Mouse (Mus musculus) naive thymus-derived CD4-positive, alpha-beta T cell, adult 2 months (primary cell): ENCODE measurements around the gene Lrrc4b.

ENCODE experiments used
- DNase-seq: peaks from one replicate; pipeline ENCODE4 v3.0.0-alpha.2; 2011; ENCODE audit warnings: low read depth

The Lrrc4b gene

GRCm38 (mm10) chr7:44436267-44436666 lies 7.4 kb downstream of the Lrrc4b start:
- no peak for DNase-seq

- no peak for DNase-seq
Observed at GRCm38 (mm10) chr7:44437188-44437587, 8.4 kb downstream of the Lrrc4b start.

GRCm38 (mm10) chr7:44437933-44438332 lies 9.1 kb downstream of the Lrrc4b start:
- no peak for DNase-seq

DNA sequence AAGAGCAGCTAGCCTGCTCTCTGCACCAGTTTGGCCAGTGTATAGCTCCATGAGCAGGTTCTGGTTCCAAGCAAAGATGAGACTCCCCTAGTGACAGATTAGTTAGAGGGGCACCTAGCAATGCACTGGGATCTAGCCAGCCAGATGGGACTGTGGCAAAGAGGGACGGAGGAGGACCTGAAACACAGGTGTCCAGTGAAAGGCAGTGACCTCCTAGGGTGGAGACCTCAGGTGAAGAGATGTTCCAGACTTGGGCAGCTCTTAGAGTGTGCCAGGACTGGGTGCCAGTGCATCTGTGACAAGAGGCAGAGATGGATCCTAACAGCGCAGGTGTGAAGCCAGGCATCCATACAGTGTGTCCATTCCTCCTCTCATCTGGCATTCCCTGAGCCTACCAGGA lies 10.9 kb downstream of the Lrrc4b start:
- no peak for DNase-seq

- no peak for DNase-seq
Observed at GRCm38 (mm10) chr7:44440479-44440878, 11.7 kb downstream of the Lrrc4b start.

DNA sequence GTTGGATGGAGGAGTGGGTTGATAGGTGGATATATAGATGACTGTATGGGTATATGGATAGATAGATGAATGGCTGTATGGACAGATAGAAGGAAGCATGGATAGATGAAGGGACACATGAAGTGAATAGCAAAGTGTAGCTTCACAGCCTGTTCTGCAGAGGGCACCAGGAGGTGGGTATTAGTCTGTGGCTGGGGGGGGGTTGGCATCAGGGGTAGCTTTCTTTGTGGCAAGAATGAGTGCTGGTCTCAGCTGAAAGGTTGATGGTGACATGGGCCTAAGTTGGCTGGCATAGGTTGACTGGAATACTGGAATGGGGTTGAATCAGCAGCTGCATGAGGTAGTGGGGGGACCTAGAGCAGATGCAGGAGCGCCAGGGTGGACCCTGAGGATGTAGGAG lies 12.4 kb downstream of the Lrrc4b start:
- DNase-seq: no peak

DNA sequence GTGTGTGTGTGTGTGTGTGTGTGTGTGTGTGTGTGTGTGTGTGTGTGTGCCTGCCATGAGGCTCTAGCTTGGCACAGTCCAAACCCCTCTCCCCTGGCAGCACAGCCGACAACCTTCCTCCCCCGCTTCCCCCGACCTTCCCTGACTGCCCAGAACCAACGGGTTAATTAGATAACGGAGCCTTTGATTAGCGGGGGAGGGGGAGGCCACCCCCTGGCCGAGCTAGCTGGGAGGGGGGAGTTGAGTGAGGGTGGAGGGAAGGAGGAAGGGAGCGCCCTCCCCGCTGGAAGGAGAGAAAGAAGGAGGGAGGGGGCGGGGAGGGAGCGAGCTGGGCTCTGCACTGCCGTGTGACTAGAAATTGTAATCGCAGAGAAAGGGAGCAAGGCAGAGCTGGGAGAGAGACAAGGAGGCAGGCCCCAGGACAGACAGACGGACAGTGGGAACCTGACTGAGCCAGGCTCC lies 12.9 kb downstream of the Lrrc4b start:
- DNase-seq: no peak

DNA sequence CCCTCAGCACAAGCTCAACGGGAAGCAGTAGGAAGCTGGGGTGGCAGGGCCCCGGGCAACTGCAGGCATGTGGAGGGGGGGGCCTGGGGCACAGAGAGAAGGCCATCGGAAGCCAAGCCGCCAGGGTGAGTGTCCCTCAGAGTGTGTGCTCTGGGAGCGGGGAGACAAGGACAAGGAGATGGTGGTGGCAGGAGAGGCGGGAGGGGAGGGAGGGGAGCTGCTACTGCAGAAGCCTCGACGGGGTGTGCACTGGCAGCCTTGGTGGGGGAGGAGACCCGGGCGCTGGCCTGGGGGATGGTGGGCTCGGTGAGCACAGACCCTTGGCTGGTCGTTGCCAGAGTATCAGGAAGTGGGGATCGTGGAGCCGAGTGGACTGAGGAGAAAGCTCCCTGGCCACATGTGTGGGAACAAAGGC lies 13.6 kb downstream of the Lrrc4b start:
- no peak for DNase-seq

DNA sequence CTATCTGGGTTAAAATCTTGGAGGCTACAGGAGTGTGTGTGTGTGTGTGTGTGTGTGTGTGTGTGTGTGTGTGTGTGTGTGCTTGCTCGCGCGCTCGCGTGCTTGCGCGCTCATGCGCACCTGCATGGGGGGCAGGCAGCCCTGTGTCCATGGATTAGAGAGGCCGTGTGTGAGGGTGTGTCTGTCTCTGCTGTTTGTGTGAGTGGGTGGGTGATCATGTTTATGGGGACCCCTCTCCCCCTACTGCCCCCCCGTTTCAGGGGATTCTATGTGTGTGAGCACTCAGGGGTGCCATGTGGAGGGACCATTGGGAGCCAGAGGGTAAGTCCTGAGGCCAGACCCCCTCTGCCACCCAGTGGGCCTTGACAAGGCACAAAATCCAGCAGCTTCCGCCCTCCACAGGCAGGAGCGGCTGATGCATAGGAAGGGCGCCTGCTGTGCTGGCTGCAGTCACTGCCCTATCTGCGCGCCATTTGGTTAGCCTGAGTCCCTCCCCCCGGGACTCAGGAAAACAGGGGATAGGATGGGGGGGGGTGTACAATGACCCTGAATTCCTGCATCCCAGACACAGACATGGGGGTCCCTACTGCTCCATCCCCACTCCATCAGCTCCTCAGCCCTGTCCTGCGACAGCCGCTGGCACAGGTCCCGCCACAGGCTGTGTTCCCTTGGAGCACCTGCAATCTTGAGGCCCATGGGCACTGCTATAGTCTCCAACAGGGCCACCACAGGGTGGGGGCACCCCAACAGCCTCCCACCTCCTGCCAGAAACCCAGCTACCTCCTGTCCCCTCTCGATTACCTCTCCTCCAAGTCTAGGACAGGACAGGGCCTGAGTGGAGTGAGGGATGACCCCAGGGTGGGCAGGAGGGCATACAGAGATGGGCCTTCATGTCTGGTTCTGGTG lies 14.7 kb downstream of the Lrrc4b start:
- DNase-seq: no peak

DNA sequence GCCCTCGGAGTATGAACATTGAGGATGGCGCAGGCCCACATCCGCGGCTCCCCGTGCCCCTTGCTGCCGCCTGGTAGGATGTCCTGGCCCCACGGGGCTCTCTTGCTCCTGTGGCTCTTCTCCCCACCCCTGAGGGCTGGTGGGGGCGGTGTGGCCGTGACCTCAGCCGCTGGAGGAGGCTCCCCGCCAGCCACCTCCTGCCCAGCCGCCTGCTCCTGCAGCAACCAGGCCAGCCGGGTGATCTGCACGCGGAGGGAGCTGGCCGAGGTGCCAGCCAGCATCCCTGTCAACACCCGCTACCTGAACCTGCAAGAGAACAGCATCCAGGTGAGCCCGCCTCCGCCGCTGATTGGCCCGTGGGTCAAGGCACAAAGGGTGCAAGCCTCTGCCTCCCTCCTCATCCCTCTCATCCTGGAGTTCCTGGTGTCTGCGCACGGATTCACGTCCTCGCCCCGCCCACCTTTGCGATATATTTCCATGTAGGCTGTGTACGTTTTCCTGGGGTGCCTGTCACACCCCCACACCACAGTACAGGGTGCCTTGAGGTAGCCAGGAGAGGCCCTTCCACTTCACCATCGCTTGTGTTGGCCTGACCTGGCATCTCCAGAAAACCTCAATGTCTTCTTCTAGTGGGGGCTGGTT lies 16.2 kb downstream of the Lrrc4b start:
- DNase-seq: no peak

GRCm38 (mm10) chr7:44445528-44445923 lies 16.7 kb downstream of the Lrrc4b start:
- DNase-seq: no peak

DNA sequence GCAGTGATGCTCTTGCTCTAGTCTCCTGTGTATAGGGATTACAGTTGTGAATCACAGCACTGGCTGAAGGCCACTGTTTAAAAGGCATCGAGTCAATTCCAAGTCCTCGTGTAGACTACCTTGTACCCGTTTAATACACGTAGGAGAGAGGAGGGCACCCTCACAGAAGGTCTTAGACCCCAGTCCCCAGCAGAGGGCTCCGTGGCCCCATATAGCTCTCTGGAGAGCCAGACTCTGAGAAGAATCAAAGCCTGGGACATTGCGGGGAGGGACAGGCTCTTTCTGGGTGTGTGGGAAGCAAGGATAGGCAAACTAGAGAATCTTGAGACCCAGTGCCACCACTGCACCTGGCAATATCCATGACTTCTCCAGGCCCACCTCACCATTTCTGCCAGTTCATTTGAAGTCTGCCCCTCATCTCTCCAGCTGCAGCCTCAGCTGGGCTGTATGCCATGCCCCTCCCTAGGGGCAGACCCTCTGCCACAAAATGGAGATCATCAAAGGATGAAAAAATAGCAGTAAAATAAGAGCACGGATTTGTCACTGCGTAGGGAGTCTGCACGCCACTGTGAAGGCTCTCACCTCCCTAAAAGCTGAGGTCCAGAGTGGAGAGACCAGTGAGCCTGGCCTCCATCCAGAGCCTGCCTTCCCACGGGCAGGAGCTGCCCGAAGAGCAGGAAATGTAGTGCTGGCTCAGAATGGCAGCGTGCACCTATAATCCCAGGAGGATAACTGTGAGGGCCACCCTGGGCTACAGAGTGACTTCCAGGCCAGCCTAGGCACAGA lies 17.4 kb downstream of the Lrrc4b start:
- no peak for DNase-seq

GRCm38 (mm10) chr7:44453256-44453655 lies 24.4 kb downstream of the Lrrc4b start:
- DNase-seq: no peak

- no peak for DNase-seq
Observed at GRCm38 (mm10) chr7:44456302-44456701, 27.5 kb downstream of the Lrrc4b start.

DNA sequence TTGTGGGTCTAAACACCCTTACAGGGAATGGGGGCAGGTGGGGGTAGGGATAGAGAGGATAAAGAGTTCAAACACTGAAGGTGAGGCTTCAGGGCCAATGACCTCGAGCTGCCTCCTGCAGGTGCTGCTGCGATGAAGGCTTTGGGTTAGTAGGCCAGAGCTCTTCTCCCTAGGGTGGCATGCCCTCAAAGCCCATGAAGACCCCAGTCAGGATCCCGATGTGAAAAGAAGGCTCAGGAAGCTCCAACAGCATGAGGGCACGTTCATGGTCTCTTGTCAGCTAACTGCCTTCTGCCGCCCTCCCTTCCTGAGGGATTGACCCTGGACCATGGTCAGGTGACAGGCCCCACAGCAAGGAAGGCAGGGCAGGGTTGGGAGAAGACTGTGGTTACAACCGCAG lies 31.2 kb downstream of the Lrrc4b start:
- no peak for DNase-seq

DNA sequence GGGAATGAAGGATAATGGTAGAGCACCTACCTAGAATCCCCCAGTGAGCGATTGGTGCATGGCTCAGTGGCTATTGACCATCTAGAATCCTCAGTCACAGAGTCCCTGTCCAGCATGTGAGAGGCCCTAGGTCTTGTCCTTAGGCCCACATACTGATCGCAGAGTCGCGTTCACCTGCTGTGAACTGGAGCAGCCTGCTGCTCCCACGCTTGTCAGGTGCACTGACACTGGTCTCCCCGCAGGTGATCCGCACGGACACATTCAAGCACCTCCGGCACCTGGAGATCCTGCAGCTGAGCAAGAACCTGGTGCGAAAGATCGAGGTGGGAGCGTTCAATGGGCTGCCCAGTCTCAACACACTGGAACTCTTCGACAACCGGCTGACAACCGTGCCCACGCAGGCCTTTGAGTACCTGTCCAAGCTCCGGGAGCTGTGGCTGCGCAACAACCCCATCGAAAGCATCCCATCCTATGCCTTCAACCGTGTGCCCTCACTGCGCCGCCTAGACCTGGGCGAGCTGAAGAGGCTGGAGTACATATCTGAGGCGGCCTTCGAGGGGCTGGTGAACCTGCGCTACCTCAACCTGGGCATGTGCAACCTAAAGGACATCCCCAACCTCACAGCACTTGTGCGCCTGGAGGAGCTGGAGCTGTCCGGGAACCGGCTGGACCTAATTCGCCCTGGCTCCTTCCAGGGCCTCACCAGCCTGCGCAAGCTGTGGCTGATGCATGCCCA lies 32.1 kb downstream of the Lrrc4b start:
- DNase-seq: no peak

DNA sequence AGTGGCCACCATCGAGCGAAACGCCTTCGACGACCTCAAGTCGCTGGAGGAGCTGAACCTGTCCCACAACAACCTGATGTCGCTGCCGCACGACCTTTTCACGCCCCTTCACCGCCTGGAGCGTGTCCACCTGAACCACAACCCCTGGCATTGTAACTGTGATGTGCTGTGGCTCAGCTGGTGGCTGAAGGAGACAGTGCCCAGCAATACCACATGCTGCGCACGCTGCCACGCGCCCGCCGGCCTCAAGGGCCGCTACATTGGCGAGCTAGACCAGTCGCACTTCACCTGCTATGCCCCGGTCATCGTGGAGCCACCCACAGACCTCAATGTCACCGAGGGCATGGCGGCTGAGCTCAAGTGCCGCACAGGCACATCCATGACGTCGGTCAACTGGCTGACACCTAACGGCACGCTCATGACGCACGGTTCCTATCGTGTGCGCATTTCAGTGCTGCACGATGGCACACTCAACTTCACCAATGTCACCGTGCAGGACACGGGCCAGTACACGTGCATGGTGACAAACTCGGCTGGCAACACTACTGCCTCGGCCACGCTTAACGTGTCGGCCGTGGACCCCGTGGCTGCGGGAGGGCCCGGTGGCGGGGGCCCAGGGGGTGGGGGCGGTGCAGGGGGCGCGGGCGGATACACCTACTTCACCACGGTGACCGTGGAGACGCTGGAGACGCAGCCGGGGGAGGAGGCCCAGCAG lies 32.8 kb downstream of the Lrrc4b start:
- DNase-seq: no peak

GRCm38 (mm10) chr7:44462218-44463055 lies 33.6 kb downstream of the Lrrc4b start:
- no peak for DNase-seq

GRCm38 (mm10) chr7:44463056-44463425 lies 34.2 kb downstream of the Lrrc4b start:
- no peak for DNase-seq

DNA sequence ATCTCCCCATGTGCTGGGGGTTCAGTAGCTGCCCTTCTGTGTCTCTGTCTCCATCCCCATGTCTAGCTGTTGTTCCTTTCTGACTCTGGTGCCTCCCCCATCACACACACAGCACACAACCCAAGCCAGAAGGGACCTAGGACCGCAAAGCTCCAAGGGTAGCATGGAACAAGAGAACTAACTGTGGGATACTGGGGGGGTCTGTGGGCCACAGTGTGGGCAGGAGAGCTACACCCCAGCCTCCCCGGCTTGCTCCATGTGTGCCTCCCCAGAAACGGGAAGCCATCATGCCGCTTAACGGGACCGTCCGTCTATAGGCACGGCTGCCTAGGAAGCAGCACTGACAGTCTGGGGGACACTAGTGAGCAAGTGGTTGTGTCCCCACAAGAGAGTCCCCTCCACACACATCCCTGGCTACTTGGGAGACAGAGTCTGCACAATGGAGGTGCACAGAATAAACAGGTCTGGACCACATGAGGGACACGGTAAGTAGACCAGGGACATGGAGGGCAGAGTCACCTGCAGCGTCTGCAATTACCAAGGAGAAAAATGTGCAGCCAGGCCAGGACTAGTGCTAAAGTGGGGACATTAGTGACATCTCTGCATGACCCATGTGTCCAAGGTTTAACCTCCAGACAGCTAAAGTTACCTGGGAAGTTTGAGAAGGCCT lies 34.9 kb downstream of the Lrrc4b start:
- no peak for DNase-seq
